Mouse (Mus musculus) MEL (cell line): Measurements from ENCODE around the gene Hmx2. TPM values are rescaled to one million over a fixed set of nuclear protein-coding genes. Genes with fewer than 3 reads are reported as not detected.

ENCODE experiments used
- DNase-seq: peaks from one replicate; pipeline ENCODE4 v3.0.0; 2011; ENCODE audit warnings: low read depth, low spot score
- H3K27ac ChIP-seq: 2 replicates; pipeline ENCODE4 v1.5.1; 2012; ENCODE audit warnings: low read depth, mild to moderate bottlenecking, control low read depth, low read length, moderate library complexity; ENCODE audit not compliant: control insufficient read depth
- H3K27me3 ChIP-seq, 2 experiments: fragments of 150-350 bp in 1 of 2; sonication (generic) in 1 of 2; 2 replicates each; pipeline ENCODE4 v1.6.1; 2012; ENCODE audit warnings: low read length in 2 of 2, mild to moderate bottlenecking in 2 of 2, improper control_type of control experiment in 1 of 2, moderate library complexity in 1 of 2; ENCODE audit not compliant: insufficient read depth in 2 of 2, control insufficient read depth in 1 of 2
- H3K36me3 ChIP-seq, 2 experiments: 2 replicates each; pipeline ENCODE4 v1.6.1; 2012 to 2014; ENCODE audit warnings: low read length in 2 of 2, improper control_type of control experiment in 1 of 2, inconsistent platforms in 1 of 2, mild to moderate bottlenecking in 1 of 2; ENCODE audit not compliant: insufficient read depth in 2 of 2, control insufficient read depth in 1 of 2
- H3K4me1 ChIP-seq, 2 experiments: fragments of 150-350 bp in 1 of 2; sonication (generic) in 1 of 2; 2 replicates each; pipeline ENCODE4 v1.6.1; 2012; ENCODE audit warnings: low read length in 2 of 2, improper control_type of control experiment in 1 of 2, mild to moderate bottlenecking in 1 of 2; ENCODE audit not compliant: insufficient read depth in 2 of 2, control insufficient read depth in 1 of 2
- H3K4me3 ChIP-seq, 2 experiments: fragments of 150-350 bp in 1 of 2; sonication (generic) in 1 of 2; 2 replicates each; pipeline ENCODE4 v1.5.1; 2012; ENCODE audit warnings: low read depth in 2 of 2, low read length in 2 of 2, mild to moderate bottlenecking in 2 of 2, moderate library complexity in 2 of 2, control low read depth in 1 of 2, improper control_type of control experiment in 1 of 2; ENCODE audit not compliant: control insufficient read depth in 1 of 2, insufficient read depth in 1 of 2
- H3K79me2 ChIP-seq: 2 replicates; pipeline ENCODE4 v1.6.1; 2012; ENCODE audit warnings: mild to moderate bottlenecking, low read length, moderate library complexity; ENCODE audit not compliant: control insufficient read depth, poor library complexity, insufficient read depth
- H3K9ac ChIP-seq: 2 replicates; pipeline ENCODE4 v1.6.1; 2012; ENCODE audit warnings: low read depth, mild to moderate bottlenecking, control low read depth, low read length, moderate library complexity; ENCODE audit not compliant: control insufficient read depth, poor library complexity, severe bottlenecking
- H3K9me3 ChIP-seq: fragments of 150-350 bp; sonication (generic); replicated peaks from 2 replicates; pipeline ENCODE4 v1.6.1; 2012; ENCODE audit warnings: mild to moderate bottlenecking, low read length, improper control_type of control experiment, moderate library complexity; ENCODE audit not compliant: insufficient read depth
- BHLHE40 ChIP-seq: IDR thresholded peaks from 2 replicates; pipeline ENCODE4 v1.6.1; 2012; ENCODE audit warnings: low read depth, mild to moderate bottlenecking, inconsistent platforms, low read length, improper control_type of control experiment, borderline replicate concordance
- CHD1 ChIP-seq: IDR thresholded peaks from 2 replicates; pipeline ENCODE4 v1.6.1; 2012; ENCODE audit warnings: low read depth, mild to moderate bottlenecking, inconsistent platforms, low read length, improper control_type of control experiment
- E2F4 ChIP-seq: IDR thresholded peaks from 2 replicates; pipeline ENCODE4 v1.6.1; 2011; ENCODE audit warnings: low read depth, low read length, improper control_type of control experiment, borderline replicate concordance
- ELF1 ChIP-seq: IDR thresholded peaks from 2 replicates; pipeline ENCODE4 v1.6.1; 2014; ENCODE audit warnings: low read depth, mild to moderate bottlenecking, inconsistent platforms, low read length, improper control_type of control experiment, moderate library complexity
- EP300 ChIP-seq, 2 experiments: IDR thresholded peaks; 2 replicates each; pipeline ENCODE4 v1.6.1; 2011; ENCODE audit warnings: improper control_type of control experiment in 2 of 2, low read length in 2 of 2, low read depth in 1 of 2, mild to moderate bottlenecking in 1 of 2
- ETS1 ChIP-seq: IDR thresholded peaks from 2 replicates; pipeline ENCODE4 v1.6.1; 2012; ENCODE audit warnings: low read depth, mild to moderate bottlenecking, inconsistent platforms, low read length, improper control_type of control experiment, moderate library complexity
- GABPA ChIP-seq: IDR thresholded peaks from 2 replicates; pipeline ENCODE4 v1.6.1; 2012; ENCODE audit warnings: low read depth, mild to moderate bottlenecking, inconsistent platforms, low read length, improper control_type of control experiment, moderate library complexity
- GATA1 ChIP-seq: IDR thresholded peaks from 2 replicates; pipeline ENCODE4 v1.6.1; 2011; ENCODE audit warnings: low read depth, low read length, improper control_type of control experiment
- HCFC1 ChIP-seq: IDR thresholded peaks from 2 replicates; pipeline ENCODE4 v1.6.1; 2012; ENCODE audit warnings: low read depth, mild to moderate bottlenecking, inconsistent platforms, low read length, improper control_type of control experiment, moderate library complexity
- JUND ChIP-seq: IDR thresholded peaks from 2 replicates; pipeline ENCODE4 v1.6.1; 2011; ENCODE audit warnings: low read depth, mild to moderate bottlenecking, improper control_type of control experiment, low read length
- KAT2A ChIP-seq: conservative IDR thresholded peaks from 2 replicates; pipeline ENCODE4 v1.6.1; 2012; ENCODE audit warnings: low read depth, low read length, improper control_type of control experiment, inconsistent platforms
- MAFK ChIP-seq: IDR thresholded peaks from 2 replicates; pipeline ENCODE4 v1.6.1; 2011; ENCODE audit warnings: low read depth, mild to moderate bottlenecking, low read length, improper control_type of control experiment, borderline replicate concordance
- MAX ChIP-seq: IDR thresholded peaks from 2 replicates; pipeline ENCODE4 v1.6.1; 2011; ENCODE audit warnings: low read length, improper control_type of control experiment
- MAZ ChIP-seq: IDR thresholded peaks from 2 replicates; pipeline ENCODE4 v1.6.1; 2012; ENCODE audit warnings: low read depth, mild to moderate bottlenecking, inconsistent platforms, low read length, improper control_type of control experiment
- MEF2A ChIP-seq: IDR thresholded peaks from 2 replicates; pipeline ENCODE4 v1.6.1; 2014; ENCODE audit warnings: low read depth, mild to moderate bottlenecking, inconsistent platforms, low read length, improper control_type of control experiment; ENCODE audit not compliant: poor library complexity, insufficient replicate concordance, severe bottlenecking; ENCODE audit errors: extremely low read depth
- MYC ChIP-seq: IDR thresholded peaks from 2 replicates; pipeline ENCODE4 v1.6.1; 2011; ENCODE audit warnings: low read depth, mild to moderate bottlenecking, low read length, improper control_type of control experiment, moderate library complexity
- NELFE ChIP-seq: IDR thresholded peaks from 2 replicates; pipeline ENCODE4 v1.6.1; 2011; ENCODE audit warnings: low read depth, low read length, improper control_type of control experiment
- NRF1 ChIP-seq: IDR thresholded peaks from 2 replicates; pipeline ENCODE4 v1.6.1; 2014; ENCODE audit warnings: low read depth, mild to moderate bottlenecking, inconsistent platforms, low read length, improper control_type of control experiment, moderate library complexity; ENCODE audit not compliant: poor library complexity, insufficient read depth, severe bottlenecking
- POLR2AphosphoS2 ChIP-seq: IDR thresholded peaks from 2 replicates; pipeline ENCODE4 v1.6.1; 2011; ENCODE audit warnings: low read length, improper control_type of control experiment
- POLR2AphosphoS5 ChIP-seq: IDR thresholded peaks from 2 replicates; pipeline ENCODE4 v1.6.1; 2012; ENCODE audit warnings: low read depth, borderline replicate concordance, mild to moderate bottlenecking, inconsistent platforms, low read length, moderate library complexity, mixed read lengths
- RAD21 ChIP-seq: IDR thresholded peaks from 2 replicates; pipeline ENCODE4 v1.6.1; 2011; ENCODE audit warnings: mild to moderate bottlenecking, low read depth, low read length, improper control_type of control experiment
- RCOR1 ChIP-seq: IDR thresholded peaks from 2 replicates; pipeline ENCODE4 v1.6.1; 2012; ENCODE audit warnings: low read depth, mild to moderate bottlenecking, inconsistent platforms, low read length, improper control_type of control experiment
- SMC3 ChIP-seq: IDR thresholded peaks from 2 replicates; pipeline ENCODE4 v1.6.1; 2011; ENCODE audit warnings: low read depth, low read length, improper control_type of control experiment
- TAL1 ChIP-seq: IDR thresholded peaks from 2 replicates; pipeline ENCODE4 v1.6.1; 2012; ENCODE audit warnings: mild to moderate bottlenecking, inconsistent platforms, low read length, moderate library complexity, mixed read lengths
- UBTF ChIP-seq: IDR thresholded peaks from 2 replicates; pipeline ENCODE4 v1.6.1; 2012; ENCODE audit warnings: low read depth, mild to moderate bottlenecking, inconsistent platforms, low read length, improper control_type of control experiment, moderate library complexity, borderline replicate concordance; ENCODE audit not compliant: insufficient read depth
- USF1 ChIP-seq: IDR thresholded peaks from 2 replicates; pipeline ENCODE4 v1.6.1; 2014; ENCODE audit warnings: low read depth, mild to moderate bottlenecking, inconsistent platforms, low read length, improper control_type of control experiment, moderate library complexity
- ZKSCAN1 ChIP-seq: IDR thresholded peaks from 2 replicates; pipeline ENCODE4 v1.6.1; 2012; ENCODE audit warnings: low read depth, mild to moderate bottlenecking, inconsistent platforms, low read length, improper control_type of control experiment, moderate library complexity
- ZMIZ1 ChIP-seq: IDR thresholded peaks from 2 replicates; pipeline ENCODE4 v1.6.1; 2012; ENCODE audit warnings: low read depth, mild to moderate bottlenecking, inconsistent platforms, low read length, improper control_type of control experiment, moderate library complexity
- polyA plus RNA-seq, 2 experiments: library from polyadenylated mRNA; stranded (reverse) in 1 of 2; unstranded in 1 of 2; fragments of >175 nt in 1 of 2; fragments of >200 nt in 1 of 2; gene quantifications; 2 replicates each; pipeline versions ENCODE4 v1.2.1 to v1.2.4; 2012; ENCODE audit warnings: low replicate concordance in 2 of 2, low read depth in 1 of 2; ENCODE audit not compliant: insufficient read length in 2 of 2, insufficient read depth in 1 of 2, missing spikeins in 1 of 2
- total RNA-seq: library from RNA; depleted of rRNA; stranded (reverse); fragments of 300-350 nt; gene quantifications from 2 replicates; pipeline ENCODE4 v1.2.3, GENCODE M21; 2012

Hmx2 gene
- total and polyA plus RNA-seq, 3 experiments: 1.9 to 6.4 TPM; not detected in 1

DNA sequence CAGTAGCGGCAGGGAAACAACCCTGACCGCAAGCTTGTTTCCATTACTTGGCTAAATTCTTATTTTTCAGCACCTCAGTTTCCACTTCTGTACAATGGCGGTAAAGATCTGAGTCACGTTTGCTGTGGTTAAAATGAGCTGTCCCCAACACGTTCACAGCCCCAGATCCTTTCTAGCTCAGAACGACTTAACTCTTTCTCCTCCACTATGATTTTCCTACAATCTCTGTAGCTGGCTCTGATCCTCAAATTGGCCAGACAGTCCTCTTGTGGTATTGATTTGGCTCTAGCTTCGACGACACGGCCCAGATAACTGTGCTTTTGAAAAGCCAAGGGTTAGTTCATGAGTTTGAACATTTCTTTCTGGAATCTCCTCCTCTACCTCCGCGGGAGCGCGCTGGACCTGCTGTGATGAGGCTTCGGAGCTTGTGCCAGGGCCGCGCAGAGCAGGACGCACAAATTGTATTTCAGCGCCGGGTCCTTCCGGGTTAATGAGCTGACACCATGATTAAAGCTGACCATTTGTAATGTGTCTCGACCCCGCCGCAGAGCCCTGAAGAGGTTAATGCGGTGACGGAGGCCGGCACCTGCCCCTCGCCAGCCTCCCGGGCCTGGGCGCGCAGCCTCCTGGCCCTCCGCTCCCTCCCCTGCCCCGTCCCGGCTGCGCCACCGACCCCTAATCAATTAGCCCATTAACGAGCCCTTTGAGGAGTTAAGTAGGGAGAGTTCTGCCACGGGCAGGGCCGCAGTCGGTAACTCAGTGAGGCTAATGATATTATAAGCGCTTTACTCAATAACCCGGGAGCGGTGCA, 3.6 kb downstream of the Hmx2 start:
- H3K4me1 ChIP-seq: peaks cover 0 to 3% of the 10 kb centered on the region in 2 experiments; a peak in 1 of 4 replicates

DNA sequence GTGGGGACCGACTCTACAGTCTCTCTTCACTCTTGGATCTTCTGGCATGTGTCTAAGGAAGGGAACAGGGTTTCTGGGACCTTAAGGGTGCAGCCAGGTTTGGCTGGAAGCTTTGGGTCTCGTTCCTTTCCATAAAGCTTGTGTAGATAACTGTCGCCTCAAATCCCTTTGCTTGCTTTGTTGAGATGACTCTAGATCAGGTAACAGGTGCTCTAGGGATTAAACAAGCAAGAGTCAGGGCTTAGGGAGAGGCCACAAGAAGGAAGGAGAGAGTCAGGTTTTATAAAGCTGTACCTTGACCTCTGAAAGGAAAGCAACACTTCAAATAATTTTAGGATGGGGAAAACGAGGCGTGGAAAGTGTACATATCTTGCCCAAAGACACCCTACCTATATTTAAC, 4.2 kb downstream of the Hmx2 start:
- no peak overlapping the region for H3K27ac ChIP-seq
- H3K4me3 ChIP-seq: no peak overlapping the region
- H3K27me3 ChIP-seq: no peaks in the 10 kb centered on the region
- H3K79me2 ChIP-seq: peaks cover 5% of the 10 kb centered on the region; the same call in 1 of the 2 replicates
- no peak for DNase-seq
- H3K9me3 ChIP-seq: no peaks in the 10 kb centered on the region
- peaks cover 0 to 3% of the 10 kb centered on the region in 2 experiments; a peak in 1 of 4 replicates for H3K4me1 ChIP-seq
- H3K36me3 ChIP-seq: no peaks in the 10 kb centered on the region
- TF ChIP-seq TAL1 (no peak), MAZ (no peak), ZMIZ1 (no peak), EP300 (IDR thresholded peaks at IDR 0.05; ENCODE audit: low read depth in 1 of 2, low read length in 2 of 2) (no peak), KAT2A (no peak), POLR2AphosphoS2 (no peak), CHD1 (no peak), GABPA (no peak), E2F4 (no peak), USF1 (no peak), BHLHE40 (no peak), MYC (no peak), RCOR1 (no peak), NRF1 (no peak), HCFC1 (no peak), GATA1 (no peak), MAFK (no peak)
- no peak overlapping the region for H3K9ac ChIP-seq

More for the DNA sequence above, 3.6 kb downstream of the Hmx2 start:
- TF ChIP-seq UBTF: no peak
- TF ChIP-seq RAD21: no peak
- TF ChIP-seq POLR2AphosphoS5: no peak
- TF ChIP-seq ZKSCAN1: no peak
- TF ChIP-seq ZMIZ1: no peak
- TF ChIP-seq SMC3: no peak
- TF ChIP-seq TAL1: no peak
- TF ChIP-seq NELFE: no peak
- TF ChIP-seq NRF1: no peak
- no peak for TF ChIP-seq JUND
- TF ChIP-seq EP300 (IDR thresholded peaks at IDR 0.05; ENCODE audit: low read depth in 1 of 2, low read length in 2 of 2): no peak
- TF ChIP-seq MAX: no peak
- TF ChIP-seq POLR2AphosphoS2: no peak
- TF ChIP-seq ELF1: no peak
- TF ChIP-seq RCOR1: no peak
- no peak for TF ChIP-seq KAT2A
- TF ChIP-seq ETS1: no peak
- no peak for TF ChIP-seq MEF2A
- DNase-seq: no peak
- Histone ChIP-seq H3K4me3 (no peak overlapping the region), H3K27ac (no peak overlapping the region), H3K27me3 (no peaks in the 10 kb centered on the region), H3K36me3 (no peaks in the 10 kb centered on the region), H3K9me3 (no peaks in the 10 kb centered on the region), H3K79me2 (peaks cover 5% of the 10 kb centered on the region; the same call in 1 of the 2 replicates), H3K9ac (no peak overlapping the region)
